Mouse (Mus musculus): Measurements from ENCODE around the gene Med4.

DNA sequence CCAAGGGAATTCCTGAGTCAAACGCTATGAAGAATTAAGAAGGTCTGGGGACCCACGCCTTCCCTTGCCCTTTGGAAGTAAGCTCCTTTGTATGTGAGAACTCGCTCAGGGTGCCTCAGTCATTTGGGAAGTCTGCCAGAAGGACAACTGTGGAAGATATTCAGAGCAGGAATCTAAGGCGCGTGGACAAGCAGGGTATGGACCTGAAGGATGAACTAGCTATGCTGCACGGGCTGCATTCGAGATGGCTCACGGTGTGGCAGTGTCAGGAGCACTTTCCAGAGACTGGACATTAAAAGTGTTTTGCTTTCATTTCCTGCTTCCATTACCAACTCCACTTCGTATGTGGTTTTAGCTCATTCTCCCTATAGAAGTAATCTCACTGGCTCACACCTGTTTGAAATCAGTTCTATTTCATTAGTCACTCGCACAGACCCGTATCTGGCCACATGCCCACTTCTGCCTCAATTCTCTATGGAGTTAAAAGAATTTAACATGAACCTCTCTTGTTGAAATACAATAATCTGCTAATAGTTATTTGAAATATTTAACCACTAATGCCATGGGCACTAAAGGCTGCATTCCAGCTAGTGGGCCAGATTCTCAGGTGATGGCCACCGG, 49.2 kb upstream of the Med4 start:
- TF ChIP-seq CTCF (IDR thresholded peaks at IDR 0.05; ENCODE audit: control insufficient read depth, insufficient read depth, insufficient replicate concordance, low read depth, low read length) (no peak), POLR2A (IDR thresholded peaks at IDR 0.05; ENCODE audit: control insufficient read depth, low read depth, low read length) (no peak)
